Comparison of ENCODE assay signal across 8 mouse cellular contexts in genomic region chr4:40680250-40680860, GRCm38 (mm10). TPM values are rescaled to one million over a fixed set of nuclear protein-coding genes. Genes with fewer than 3 reads are reported as not detected.
DNase-seq lines count a peak whose midpoint lies in the region; ATAC-seq and TF ChIP-seq lines count a peak whose summit lies in the region.

No protein-coding gene starts in this region.

- H3K36me3 ChIP-seq in hindbrain, embryonic 14.5 days (replicated peaks; ENCODE audit: control insufficient read depth, insufficient read depth), result peaks cover 7% of the 10 kb centered on the region; the same call in 1 of the 2 replicates
- no peaks in the 10 kb centered on the region for H3K36me3 ChIP-seq in hindbrain, embryonic 16.5 days (ENCODE audit: control insufficient read depth, insufficient read depth, low read length)
- no peaks in the 10 kb centered on the region for H3K36me3 ChIP-seq in ES-E14 (ENCODE audit: control insufficient read depth, insufficient read depth, low read length, poor library complexity, severe bottlenecking)
- 0 out of 2 replicates have a peak, but pooled peaks cover 6% of the 10 kb centered on the region for H3K36me3 ChIP-seq in intestine, embryonic 14.5 days (ENCODE audit: control insufficient read depth, insufficient read depth, low read length)

- no peaks in the 10 kb centered on the region for H3K9me3 ChIP-seq in hindbrain, embryonic 14.5 days (ENCODE audit: control insufficient read depth, low read length)
- H3K9me3 ChIP-seq in hindbrain, embryonic 16.5 days (ENCODE audit: control insufficient read depth, low read length), result no peaks in the 10 kb centered on the region
- no peaks in the 10 kb centered on the region for H3K9me3 ChIP-seq in ES-E14 (ENCODE audit: control insufficient read depth, insufficient read depth, low read depth, low read length)
- H3K9me3 ChIP-seq in intestine, embryonic 14.5 days (ENCODE audit: control insufficient read depth, low read length), result no peaks in the 10 kb centered on the region

- H3K4me3 ChIP-seq in hindbrain, embryonic 14.5 days (replicated peaks; ENCODE audit: low read length), result no peak overlapping the region
- H3K4me3 ChIP-seq in hindbrain, embryonic 16.5 days (ENCODE audit: low read length), result no peak overlapping the region
- H3K4me3 ChIP-seq in ES-E14 (ENCODE audit: insufficient read depth in 1 of 2, low read depth in 1 of 2, low read length in 2 of 2, poor library complexity in 1 of 2, severe bottlenecking in 1 of 2), result no peak overlapping the region
- H3K4me3 ChIP-seq in intestine, embryonic 14.5 days (ENCODE audit: low read depth, low read length), result no peak overlapping the region

- H3K9ac ChIP-seq in hindbrain, embryonic 14.5 days, result no peak overlapping the region
- no peak overlapping the region for H3K9ac ChIP-seq in hindbrain, embryonic 16.5 days (ENCODE audit: low read depth, low read length)
- H3K9ac ChIP-seq in ES-E14 (ENCODE audit: insufficient read depth, low read depth, low read length, poor library complexity, severe bottlenecking), result no peak overlapping the region
- no peak overlapping the region for H3K9ac ChIP-seq in intestine, embryonic 14.5 days (ENCODE audit: low read length)

- peaks cover 5% of the 10 kb centered on the region; the same call in 1 of the 2 replicates for H3K4me1 ChIP-seq in hindbrain, embryonic 14.5 days (replicated peaks; ENCODE audit: control insufficient read depth, insufficient read depth, low read length)
- no peaks in the 10 kb centered on the region; the same call in none of the 2 replicates for H3K4me1 ChIP-seq in hindbrain, embryonic 16.5 days (ENCODE audit: control insufficient read depth, insufficient read depth, low read depth, low read length)
- peaks cover 0 to 3% of the 10 kb centered on the region in 2 experiments; a peak in 1 of 4 replicates for H3K4me1 ChIP-seq in ES-E14 (ENCODE audit: control insufficient read depth in 2 of 2, insufficient read depth in 2 of 2, low read length in 2 of 2, poor library complexity in 1 of 2)
- no peaks in the 10 kb centered on the region for H3K4me1 ChIP-seq in intestine, embryonic 14.5 days (replicated peaks; ENCODE audit: control insufficient read depth, insufficient read depth, low read length)

- no peak overlapping the region for H3K27ac ChIP-seq in hindbrain, embryonic 14.5 days
- no peak overlapping the region for H3K27ac ChIP-seq in hindbrain, embryonic 16.5 days (ENCODE audit: low read depth, low read length)
- no peak overlapping the region for H3K27ac ChIP-seq in ES-E14 (ENCODE audit: insufficient read depth, low read depth, low read length, poor library complexity, severe bottlenecking)
- H3K27ac ChIP-seq in intestine, embryonic 14.5 days (ENCODE audit: low read depth), result no peak overlapping the region

- H3K4me2 ChIP-seq in hindbrain, embryonic 14.5 days (replicated peaks), result no peak overlapping the region
- H3K4me2 ChIP-seq in hindbrain, embryonic 16.5 days (ENCODE audit: low read length), result no peak overlapping the region
- no peak overlapping the region for H3K4me2 ChIP-seq in intestine, embryonic 14.5 days (ENCODE audit: low read length)

- H3K27me3 ChIP-seq in hindbrain, embryonic 14.5 days (ENCODE audit: control insufficient read depth, insufficient read depth, low read length), result no peaks in the 10 kb centered on the region
- no peaks in the 10 kb centered on the region for H3K27me3 ChIP-seq in hindbrain, embryonic 16.5 days (replicated peaks; ENCODE audit: control insufficient read depth, insufficient read depth, low read length)
- H3K27me3 ChIP-seq in intestine, embryonic 14.5 days (replicated peaks; ENCODE audit: control insufficient read depth, insufficient read depth, low read length), result no peaks in the 10 kb centered on the region

- WGBS in hindbrain, embryonic 14.5 days, result 56% methylated on average over 5 of the region's 5 CpGs
- 45% methylated on average over 5 of the region's 5 CpGs for WGBS in hindbrain, embryonic 16.5 days
- WGBS in intestine, embryonic 14.5 days, result 51% methylated on average over 4 of the region's 5 CpGs

- in situ Hi-C loops in ES-E14 (cut with MboI; ENCODE audit: low sequenced_read_pairs in 2 of 2, unreplicated experiment in 2 of 2), result loop anchor here (25.0 kb wide), 2 partner anchors 393 to 543 kb away; partner anchors contain the start of genes Aco1 (in 2 of the 2) and Ndufb6 (in 1 of the 2)

- peak; percentile 49 for DNase-seq in hindbrain, embryonic 14.5 days (ENCODE audit: low spot score)
- DNase-seq in ES-E14 (ENCODE audit: low read depth, low spot score), result peak; percentile 68
- DNase-seq in c-Kit-positive CD71-positive TER-119-negative erythroid progenitor cells, embryonic 14.5 days (ENCODE audit: low read depth), result peak; percentile 51
- DNase-seq in intestine, embryonic 14.5 days (ENCODE audit: low spot score), result peak; percentile 54
- peak; percentile 49 for DNase-seq in thymus, postnatal 25 days
- no peak for DNase-seq in urinary bladder, postnatal 4 days (ENCODE audit: low spot score in 2 of 2)

- peak; percentile 33; the same call in 1 of the 2 replicates for ATAC-seq in hindbrain, embryonic 14.5 days (ENCODE audit: low FRiP score)
- ATAC-seq in hindbrain, embryonic 16.5 days, result no peak
- no peak for ATAC-seq in intestine, embryonic 14.5 days (replicated peaks; ENCODE audit: low FRiP score, low TSS enrichment, low read depth)
- peak; percentile 91 for ATAC-seq in megakaryocyte, adult 5-6 weeks (ENCODE audit: poor library complexity, severe bottlenecking)

TF ChIP-seq in ES-E14, 5 proteins besides CTCF, POLR2A, EP300 and RAD21:
- no peak for TF ChIP-seq CHD2 (IDR thresholded peaks at IDR 0.05; ENCODE audit: low read depth, low read length)
- peak; percentile 92 for TF ChIP-seq ZNF384 (IDR thresholded peaks at IDR 0.05; ENCODE audit: low read depth, low read length)
- no peak for TF ChIP-seq MAFK (IDR thresholded peaks at IDR 0.05; ENCODE audit: insufficient read depth, low read depth, low read length)
- no peak for TF ChIP-seq HCFC1 (IDR thresholded peaks at IDR 0.05; ENCODE audit: borderline replicate concordance, insufficient read depth, low read length)
- TF ChIP-seq ZC3H11A (IDR thresholded peaks at IDR 0.05; ENCODE audit: borderline replicate concordance, low read depth, low read length), result peak; percentile 56; the same call in 1 of the 2 replicates

RNA-seq across cellular contexts. Expression of gene Aptx, which starts 22.6 kb away (rescaled TPM):
- 40.3 and 42.1 TPM in 2 replicates for polyA plus RNA-seq in hindbrain, embryonic 14.5 days (2014; fragmentation: Nextera tagmentation; extraction: Ambion mirVana)
- 41.4 and 44.8 TPM in 2 replicates for polyA plus RNA-seq in hindbrain, embryonic 16.5 days (2015; fragmentation: Nextera tagmentation; extraction: Ambion mirVana)
- total RNA-seq in ES-E14 (2012; rRNA removed), result 14.7 and 16.2 TPM in 2 replicates
- 24.3 and 27.3 TPM in 2 replicates for polyA plus RNA-seq in intestine, embryonic 14.5 days (2014; fragmentation: Nextera tagmentation; extraction: Ambion mirVana)
- 10.3 and 10.4 TPM in 2 replicates for total RNA-seq in megakaryocyte, adult 5-6 weeks (2015)
- total RNA-seq in megakaryocyte, adult 5-6 weeks (2017), result 10.3 and 13.7 TPM in 2 replicates

RNA-seq across cellular contexts. Expression of gene Dnaja1, which starts 41.6 kb away (rescaled TPM):
- 635 and 648 TPM in 2 replicates for polyA plus RNA-seq in hindbrain, embryonic 14.5 days (2014; fragmentation: Nextera tagmentation; extraction: Ambion mirVana)
- 625 and 673 TPM in 2 replicates for polyA plus RNA-seq in hindbrain, embryonic 16.5 days (2015; fragmentation: Nextera tagmentation; extraction: Ambion mirVana)
- total RNA-seq in ES-E14 (2012; rRNA removed), result 92.8 and 139 TPM in 2 replicates
- polyA plus RNA-seq in intestine, embryonic 14.5 days (2014; fragmentation: Nextera tagmentation; extraction: Ambion mirVana), result 338 and 347 TPM in 2 replicates
- total RNA-seq in megakaryocyte, adult 5-6 weeks (2015), result 85.6 and 91.8 TPM in 2 replicates
- 209 and 223 TPM in 2 replicates for total RNA-seq in megakaryocyte, adult 5-6 weeks (2017)

Comparison
In these comparisons a context has a peak if more than half of its experiments do, and no peak if none do; other contexts are left out.
1. ATAC-seq: peak in hindbrain, embryonic 14.5 days (single experiment) and megakaryocyte, adult 5-6 weeks (single experiment); none in hindbrain, embryonic 16.5 days (single experiment) and intestine, embryonic 14.5 days (single experiment).
2. DNase-seq: peak in hindbrain, embryonic 14.5 days (single experiment), ES-E14 (single experiment), c-Kit-positive CD71-positive TER-119-negative erythroid progenitor cells, embryonic 14.5 days (single experiment), intestine, embryonic 14.5 days (single experiment) and thymus, postnatal 25 days (single experiment); none in urinary bladder, postnatal 4 days (0 of 2).